Mouse (Mus musculus) bone marrow, adult 2 months (tissue): Measurements from ENCODE around the gene Pip5k1c.
A peak's percentile ranks its signal among the peaks of the same experiment; 100 is the strongest.

Experiments
- CTCF ChIP-seq: fragments of 200-500 bp; IDR thresholded peaks from 2 replicates; pipeline ENCODE4 v1.5.1; 2011; ENCODE audit warnings: low read length, control low read depth; ENCODE audit not compliant: control insufficient read depth, insufficient read depth
- POLR2A ChIP-seq: fragments of 200-500 bp; IDR thresholded peaks from 2 replicates; pipeline ENCODE4 v1.6.1; 2011; ENCODE audit warnings: low read depth, mild to moderate bottlenecking, control low read depth, low read length, borderline replicate concordance; ENCODE audit not compliant: control insufficient read depth

GRCm38 (mm10) chr10:81287513-81288157 is 5.1 kb upstream of the Pip5k1c start:
- TF ChIP-seq CTCF (peak; percentile 91), POLR2A (no peak)
